Mouse (Mus musculus) heart, postnatal 4 days (tissue): Measurements from ENCODE around the gene Efcab11. TPM values are rescaled to one million over a fixed set of nuclear protein-coding genes. Genes with fewer than 3 reads are reported as not detected.
"Not testable (repeated sequence)": the region's sequence is repeated elsewhere in the genome, so short reads cannot be mapped to it uniquely, and the experiment has no call there.

Source experiments
- DNase-seq: peaks from one replicate; pipeline ENCODE4 v3.0.0; 2021
- total RNA-seq, 2 experiments: library from RNA; stranded (reverse); gene quantifications; 2 replicates each; pipeline ENCODE4 v1.2.3; 2021

Gene Efcab11
- total RNA-seq, 2 experiments from 2014 or later: 3.5 to 4.2 TPM

GRCm38 (mm10) chr12:99806741-99807140, 77.5 kb downstream of the Efcab11 start:
- not testable (repeated sequence) for DNase-seq

DNA sequence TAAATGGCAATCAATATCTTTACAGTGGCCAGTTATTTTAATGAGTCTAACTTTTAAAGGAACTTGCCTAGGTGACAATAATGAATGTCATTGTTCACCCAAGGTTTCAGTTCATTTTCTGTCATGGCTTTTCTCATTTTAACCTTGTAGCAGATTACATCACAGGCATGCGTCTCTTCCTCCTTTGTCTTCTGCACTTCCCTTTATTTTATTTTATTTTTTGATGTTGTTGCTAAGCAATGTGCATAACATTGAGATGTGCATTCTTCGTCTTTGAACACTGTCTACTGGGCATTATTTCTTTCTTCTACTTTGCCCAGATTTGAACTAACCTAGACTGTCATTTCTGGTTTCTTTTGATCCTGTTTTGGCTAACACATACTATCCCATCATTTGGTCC, 88.3 kb downstream of the Efcab11 start:
- no peak for DNase-seq

DNA sequence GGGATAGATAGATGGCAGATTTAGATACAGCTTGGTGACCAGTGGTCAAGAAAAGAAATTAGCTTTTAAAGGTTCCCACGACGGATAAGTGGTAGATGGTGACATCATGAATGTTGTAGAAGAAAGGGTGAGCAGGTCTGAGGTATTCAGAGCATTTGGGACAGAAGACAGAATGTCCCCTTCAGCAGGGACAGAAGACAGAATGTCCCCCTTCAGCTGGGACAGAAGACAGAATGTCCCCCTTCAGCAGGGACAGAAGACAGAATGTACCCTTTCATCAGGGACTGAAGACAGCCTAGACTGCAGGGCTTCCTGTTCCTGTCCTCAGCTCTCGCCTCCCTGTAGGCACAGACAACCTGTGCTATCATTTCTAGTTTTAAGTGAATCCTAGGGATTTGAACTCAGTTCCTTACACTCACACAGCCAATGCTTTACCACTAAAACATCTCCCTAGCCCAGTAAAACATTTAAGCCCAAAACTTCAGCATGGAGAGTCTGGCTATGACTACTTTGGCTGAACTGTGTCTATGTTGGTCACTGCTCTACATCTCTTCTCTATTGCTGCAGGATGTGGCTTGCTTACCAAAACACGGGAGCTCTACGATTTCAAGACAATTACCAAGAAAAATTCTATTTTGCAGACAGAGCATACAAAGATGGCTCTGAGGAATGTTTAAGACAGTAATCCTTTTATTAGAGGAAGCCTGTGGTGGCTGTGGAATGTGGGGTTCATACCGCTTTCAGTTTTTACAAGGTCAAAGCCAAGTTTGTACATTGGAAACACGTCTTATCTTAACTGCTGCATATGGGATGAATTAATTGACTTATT, 89.2 kb downstream of the Efcab11 start:
- no peak for DNase-seq

- no peak for DNase-seq
Observed at GRCm38 (mm10) chr12:99794158-99794515, 90.1 kb downstream of the Efcab11 start.

GRCm38 (mm10) chr12:99793465-99794157, 90.6 kb downstream of the Efcab11 start:
- no peak for DNase-seq

GRCm38 (mm10) chr12:99789283-99789960, 94.8 kb downstream of the Efcab11 start:
- DNase-seq: no peak

DNA sequence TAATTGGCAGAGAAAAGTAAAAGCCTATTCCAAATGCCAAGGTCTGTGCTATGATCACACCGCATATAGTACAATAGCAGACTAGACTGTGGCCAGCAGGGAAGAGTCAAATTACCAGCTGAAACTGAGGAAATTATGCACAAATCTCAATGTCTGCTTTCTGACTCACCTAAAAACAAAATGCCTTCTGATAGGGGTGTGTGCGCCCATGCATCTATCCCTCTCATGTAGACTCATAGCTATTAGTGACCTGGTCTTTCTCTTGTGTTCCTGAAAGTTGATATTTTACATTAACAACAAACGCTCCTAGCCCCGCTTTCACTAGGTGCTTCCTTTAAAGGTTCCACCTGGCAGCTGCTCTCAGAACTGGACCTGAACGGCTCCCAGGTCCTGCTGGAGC, 102.5 kb downstream of the Efcab11 start:
- no peak for DNase-seq

DNA sequence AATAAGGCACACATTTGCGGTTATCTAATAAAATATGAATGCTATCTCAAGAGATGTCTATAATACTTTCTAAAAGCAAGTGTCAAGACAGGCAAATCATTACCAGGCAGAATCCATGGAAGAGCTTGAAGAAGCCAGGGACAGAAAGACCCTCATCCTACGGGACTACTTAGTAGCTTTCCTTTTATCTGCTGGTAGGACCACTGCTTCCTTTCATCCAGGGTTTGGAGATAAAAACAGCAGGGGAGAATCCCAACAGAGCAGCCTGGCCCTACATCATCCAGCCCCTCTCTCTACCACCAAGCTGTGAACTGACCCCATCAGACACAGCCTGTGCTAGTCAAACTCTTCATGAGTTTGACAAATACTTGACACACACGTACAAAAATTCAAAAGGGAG, 103.8 kb downstream of the Efcab11 start:
- DNase-seq: no peak

GRCm38 (mm10) chr12:99779908-99780307, 104.3 kb downstream of the Efcab11 start:
- no peak for DNase-seq

DNA sequence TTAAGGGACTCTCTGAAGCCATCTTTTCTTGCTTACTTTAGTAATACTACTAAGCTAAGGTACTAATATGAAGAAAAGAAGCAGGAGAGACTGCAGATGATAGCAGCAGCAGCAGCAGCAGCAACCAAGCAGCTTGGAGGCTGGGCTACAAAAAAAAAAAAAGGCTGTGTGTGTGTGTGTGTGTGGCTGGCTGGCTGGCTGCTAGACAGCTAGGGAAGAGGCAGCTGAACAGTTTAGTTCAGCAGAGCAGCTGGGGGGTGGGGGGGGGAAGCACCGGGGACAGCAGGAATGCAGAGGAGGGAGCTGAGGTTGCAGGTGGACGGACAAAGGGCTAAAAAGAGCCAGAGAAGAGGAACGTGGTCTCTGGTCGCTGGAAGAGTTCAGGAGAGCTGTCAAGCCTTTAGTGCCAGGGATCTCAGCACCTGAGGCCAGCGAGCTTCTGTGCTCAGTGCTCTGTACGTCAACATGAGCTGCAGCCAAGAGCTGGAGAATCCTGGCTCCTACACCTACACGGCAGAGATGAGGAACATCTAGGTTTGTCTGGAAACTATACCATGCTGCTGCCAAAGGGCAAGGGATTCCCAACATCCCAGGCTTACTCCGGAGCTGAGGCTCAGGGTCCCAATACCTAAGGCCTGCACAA, 107.6 kb downstream of the Efcab11 start:
- no peak for DNase-seq

- DNase-seq: no peak
Observed at GRCm38 (mm10) chr12:99774864-99775263, 109.4 kb downstream of the Efcab11 start.

DNA sequence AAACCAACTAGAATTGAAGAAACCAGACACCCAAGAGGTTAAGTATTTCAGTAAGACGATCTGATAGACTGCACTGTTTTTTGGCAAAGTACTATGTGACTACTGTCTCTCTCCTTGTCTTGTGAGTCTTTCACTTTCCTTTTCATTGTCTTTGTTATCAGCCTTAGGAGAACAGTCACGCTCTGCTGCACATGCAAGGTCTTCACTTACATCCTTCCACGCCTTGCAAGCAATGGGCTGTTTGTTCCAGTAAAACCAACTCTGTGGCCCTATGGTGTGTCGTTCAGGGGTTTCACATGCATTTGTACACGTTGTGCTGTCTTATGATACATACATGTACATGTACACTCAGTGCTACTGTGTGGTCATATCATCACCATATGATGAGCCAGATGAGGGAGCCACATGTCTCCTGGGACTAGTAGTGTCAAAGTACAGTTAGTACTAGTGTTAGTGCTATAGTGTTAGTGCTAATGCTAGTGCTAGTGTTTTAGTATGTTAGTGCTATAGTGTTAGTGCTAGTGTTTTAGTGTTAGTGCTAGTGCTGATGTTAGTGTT, 110.5 kb downstream of the Efcab11 start:
- no peak for DNase-seq

DNA sequence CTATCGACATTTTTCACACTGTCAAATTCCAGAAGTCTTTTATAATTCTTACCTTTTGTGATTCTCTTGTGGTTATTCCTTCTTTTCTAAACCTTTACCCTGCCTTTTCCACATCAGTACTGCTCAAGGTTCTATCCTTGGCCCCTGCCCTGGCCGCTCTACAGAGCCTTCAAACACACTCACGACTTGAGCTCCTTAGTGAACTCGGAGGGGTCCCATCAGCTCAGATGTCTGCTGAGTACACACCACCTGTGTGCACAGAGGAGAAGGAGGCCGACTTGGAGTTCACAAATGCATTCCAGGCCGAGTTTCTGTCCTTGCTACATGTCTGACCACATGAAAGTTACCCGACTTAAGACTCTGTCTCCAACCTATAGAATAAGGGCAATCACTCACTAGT, 113.2 kb downstream of the Efcab11 start:
- no peak for DNase-seq

GRCm38 (mm10) chr12:99769626-99770025, 114.6 kb downstream of the Efcab11 start:
- no peak for DNase-seq

DNA sequence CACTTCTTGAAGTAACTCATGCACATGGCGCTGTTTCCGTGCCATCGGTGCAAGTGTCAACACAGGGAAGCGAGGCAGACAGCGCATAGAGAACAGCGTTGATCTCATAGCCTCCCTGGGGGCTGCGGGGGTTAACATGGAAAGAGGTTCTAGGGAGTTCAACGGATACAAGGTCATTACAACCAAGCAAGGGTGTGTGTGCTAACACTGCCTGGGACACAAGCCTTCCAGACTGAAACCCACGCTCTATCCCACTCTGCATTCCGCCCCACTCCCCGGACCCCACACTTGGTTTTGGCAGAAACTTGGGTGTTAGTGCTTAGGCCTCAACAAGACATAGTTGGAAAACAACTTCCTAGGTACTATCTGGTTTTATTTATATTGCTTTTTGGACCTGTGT, 116.5 kb downstream of the Efcab11 start:
- no peak for DNase-seq

DNA sequence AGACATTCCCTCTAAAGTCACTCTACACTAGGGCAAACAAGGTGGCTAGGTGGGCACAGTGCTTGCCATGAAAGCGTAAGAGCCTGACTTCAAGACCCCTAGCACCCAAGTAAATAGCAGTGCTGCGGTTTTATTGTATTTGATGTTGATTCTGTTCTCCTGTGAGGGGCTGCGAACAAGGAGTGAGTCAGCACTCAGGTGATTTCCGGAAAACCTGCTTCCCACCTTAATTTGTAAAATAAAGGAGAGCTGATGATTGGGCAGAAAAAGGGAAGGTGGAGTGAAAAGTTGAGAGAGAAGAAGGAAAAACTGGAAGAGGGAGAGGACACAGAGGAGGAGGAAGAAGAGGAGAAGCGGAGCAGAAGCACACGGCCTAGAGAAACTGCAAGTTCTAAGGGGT, 118.3 kb downstream of the Efcab11 start:
- no peak for DNase-seq

DNA sequence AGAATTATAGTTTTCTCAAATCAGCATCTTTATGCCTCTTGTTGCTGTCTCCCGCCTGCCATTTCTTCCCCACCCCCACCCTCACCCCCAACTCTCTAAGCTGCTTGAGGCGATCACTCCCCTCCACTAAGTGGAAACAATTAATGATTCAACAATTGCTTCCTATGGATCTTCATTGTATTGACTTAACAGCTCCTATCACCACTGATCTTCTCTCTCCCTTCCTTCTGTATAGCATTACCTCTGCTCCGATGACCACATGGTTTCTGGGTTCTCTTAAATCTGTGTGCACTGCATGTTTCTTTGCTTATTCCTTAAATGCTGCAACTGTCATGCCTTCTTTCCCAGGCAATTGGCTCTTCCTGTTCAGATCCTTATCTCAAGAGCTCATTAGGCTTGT, 120.2 kb downstream of the Efcab11 start:
- no peak for DNase-seq

DNA sequence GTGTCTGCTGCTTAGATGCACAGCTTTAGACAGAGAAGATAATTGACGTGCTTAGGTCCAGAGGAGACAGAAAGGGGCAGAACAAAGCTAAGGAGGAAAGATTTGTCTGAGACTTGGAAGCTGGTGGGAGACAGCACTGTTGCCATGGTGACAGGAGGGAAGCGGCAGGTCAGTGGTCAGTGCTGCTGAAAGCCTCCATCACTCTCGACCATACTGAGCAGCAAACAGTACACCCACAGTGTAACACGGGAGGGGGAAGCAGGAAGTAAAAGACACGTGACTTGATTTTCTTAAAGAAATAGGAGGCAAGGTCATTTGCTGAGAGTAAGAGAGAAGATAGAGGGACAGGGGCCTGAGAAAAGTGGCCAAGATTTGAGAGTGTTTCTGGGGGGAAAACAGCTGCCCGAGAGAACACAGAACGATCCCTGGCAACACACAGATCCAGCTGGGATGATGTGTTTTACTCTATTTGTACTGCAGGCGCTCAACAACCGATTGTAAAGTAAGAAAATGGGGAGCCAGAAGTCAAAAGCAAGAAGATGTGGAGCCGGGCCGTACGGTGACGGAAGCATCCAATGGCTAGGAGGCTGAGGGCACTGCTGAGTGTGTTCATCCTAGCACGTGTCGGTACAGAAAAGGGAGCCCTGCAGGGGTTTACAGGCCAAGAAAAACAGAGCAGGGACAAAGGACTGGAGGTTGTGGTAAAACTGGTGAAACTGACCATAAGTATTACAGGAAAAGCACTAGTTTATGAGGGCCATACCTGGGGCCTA, 126.3 kb downstream of the Efcab11 start:
- DNase-seq: peak; percentile 17

GRCm38 (mm10) chr12:99756914-99757687, 127.1 kb downstream of the Efcab11 start:
- DNase-seq: no peak

DNA sequence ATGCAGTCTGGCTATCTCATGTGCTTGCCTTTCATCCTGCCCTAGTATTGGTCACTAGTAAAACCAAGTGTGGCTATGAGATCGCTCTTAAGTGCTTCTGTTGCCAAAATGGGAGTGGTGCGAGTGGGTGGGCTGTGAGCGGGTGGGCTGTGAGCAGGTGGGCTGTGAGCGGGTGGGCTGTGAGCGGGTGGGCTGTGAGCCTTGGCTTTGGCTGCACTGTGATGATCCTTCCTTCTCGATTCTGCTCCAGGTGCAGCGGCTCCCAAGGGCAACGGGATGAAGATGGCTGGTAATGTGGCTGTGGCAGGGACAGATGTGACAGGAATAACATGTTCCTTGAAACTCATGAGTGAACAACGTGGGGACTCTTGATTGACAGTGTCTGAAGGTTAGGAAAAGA, 128.0 kb downstream of the Efcab11 start:
- no peak for DNase-seq

DNA sequence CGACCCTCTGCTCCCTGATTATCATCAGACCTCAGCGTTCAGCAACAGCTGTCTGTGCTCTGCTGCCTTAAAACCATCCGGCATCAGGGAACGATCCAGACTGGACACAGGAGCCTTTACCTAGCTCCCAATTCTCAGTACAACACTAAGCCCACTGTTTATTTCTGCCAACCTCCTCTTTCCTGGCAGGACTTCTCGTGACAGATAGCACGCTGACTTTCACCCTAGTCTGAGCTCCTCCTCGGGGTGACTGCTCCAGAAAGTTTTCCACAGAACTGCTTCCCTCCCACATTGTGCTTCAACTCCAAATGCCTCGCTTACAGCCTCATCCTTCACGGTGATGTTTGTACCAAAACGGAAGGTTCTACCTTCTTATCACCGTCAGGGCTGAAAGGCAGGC, 131.3 kb downstream of the Efcab11 start:
- no peak for DNase-seq
